Comparison of ENCODE assay signal across 50 mouse cellular contexts in the genomic region with DNA sequence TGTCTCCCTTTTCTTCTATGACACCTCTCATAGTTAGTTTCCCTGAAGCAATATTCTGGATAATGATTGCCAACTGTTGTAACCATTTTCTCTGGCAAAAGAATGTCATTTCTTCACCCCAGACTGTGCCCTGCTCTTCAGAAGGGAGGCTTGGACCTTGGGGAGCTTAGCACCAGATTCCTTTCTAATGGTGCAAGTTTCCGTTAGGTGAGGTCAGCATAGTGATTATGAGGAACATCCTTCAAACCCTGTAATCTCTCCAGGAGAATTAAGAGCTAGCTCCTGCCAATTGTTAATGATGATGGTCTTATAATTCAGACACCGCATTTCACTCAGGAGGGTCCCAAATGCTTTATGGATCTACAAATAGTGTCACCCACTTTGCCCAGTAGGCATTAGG. TPM values are rescaled to one million over a fixed set of nuclear protein-coding genes. Genes with fewer than 3 reads are reported as not detected.
"Had no signal": no experiment of that assay in that cellular context is flagged by ENCODE, and none has a peak within 500 bp of the region (broad histone marks: within the 10 kb centered on the region; RNA-seq: fewer than 3 reads in every experiment).

No protein-coding gene starts in this region.

- H3K9me3 ChIP-seq: heart, embryonic 15.5 days; intestine, embryonic 15.5 days had no signal

- ATAC-seq: hindbrain, embryonic 16.5 days; hindbrain, postnatal 0 days; inflammation-experienced regulatory T-cells, adult 6 months; intestine, embryonic 15.5 days; intestine, embryonic 16.5 days; intestine, postnatal 0 days had no signal

- H3K4me1 ChIP-seq: intestine, embryonic 15.5 days; kidney, embryonic 15.5 days had no signal

- H3K36me3 ChIP-seq: heart, embryonic 10.5 days; heart, embryonic 12.5 days; heart, embryonic 13.5 days; heart, embryonic 15.5 days; hindbrain, embryonic 10.5 days; hindbrain, embryonic 12.5 days; hindbrain, embryonic 13.5 days; hindbrain, embryonic 15.5 days; intestine, embryonic 15.5 days; kidney, embryonic 15.5 days had no signal

- H3K4me3 ChIP-seq: heart, embryonic 10.5 days; heart, embryonic 12.5 days; heart, embryonic 13.5 days; heart, embryonic 15.5 days; hindbrain, embryonic 10.5 days; hindbrain, embryonic 12.5 days; hindbrain, embryonic 13.5 days; hindbrain, embryonic 15.5 days; intestine, embryonic 15.5 days; kidney, embryonic 15.5 days; layer of hippocampus, adult 2 months had no signal

- H3K4me2 ChIP-seq: heart, embryonic 11.5 days; heart, embryonic 12.5 days; heart, embryonic 13.5 days; heart, embryonic 15.5 days; hindbrain, embryonic 12.5 days; hindbrain, embryonic 13.5 days; hindbrain, embryonic 14.5 days; hindbrain, embryonic 15.5 days; intestine, embryonic 15.5 days; kidney, embryonic 15.5 days had no signal

- H3K27me3 ChIP-seq: heart, embryonic 12.5 days; heart, embryonic 13.5 days; heart, embryonic 15.5 days; intestine, embryonic 15.5 days had no signal

- DNase-seq: heart, postnatal 10 days; heart, postnatal 14 days; heart, postnatal 36 days; heart, postnatal 4 days; kidney, adult 11 months; kidney, adult 18-20 months; kidney, adult 2 months; kidney, adult 8-10 months; kidney, adult 9 months; kidney, postnatal 10 days; kidney, postnatal 14 days; kidney, postnatal 25 days; kidney, postnatal 36 days; kidney, postnatal 4 days; layer of hippocampus, adult 9-11 months; layer of hippocampus, postnatal 36 days had no signal

- H3K9ac ChIP-seq: heart, embryonic 12.5 days; heart, embryonic 13.5 days; heart, embryonic 15.5 days; hindbrain, embryonic 12.5 days; hindbrain, embryonic 13.5 days; hindbrain, embryonic 14.5 days; hindbrain, embryonic 15.5 days; intestine, embryonic 15.5 days; kidney, embryonic 15.5 days had no signal

- H3K27ac ChIP-seq: heart, embryonic 10.5 days; heart, embryonic 13.5 days; heart, embryonic 15.5 days; hindbrain, embryonic 10.5 days; hindbrain, embryonic 12.5 days; hindbrain, embryonic 13.5 days; hindbrain, embryonic 14.5 days; hindbrain, embryonic 15.5 days; hindbrain, postnatal 0 days; intestine, embryonic 15.5 days; kidney, embryonic 15.5 days; kidney, postnatal 0 days; layer of hippocampus, adult 2 months had no signal

RNA-seq across cellular contexts. Expression of a gene that starts 19.5 kb away (rescaled TPM):
- total RNA-seq: heart, postnatal 10 days; heart, postnatal 25 days; heart, postnatal 36 days; heart, postnatal 4 days; hematopoietic stem cell, adult 5-6 weeks; hindbrain, postnatal 0 days; layer of hippocampus, adult 18-20 months; layer of hippocampus, adult 2 months; layer of hippocampus, adult 8-10 months; layer of hippocampus, postnatal 10 days; layer of hippocampus, postnatal 14 days; layer of hippocampus, postnatal 25 days; layer of hippocampus, postnatal 36 days; left cerebral cortex, adult 18-20 months had no signal
- polyA plus RNA-seq: heart, embryonic 10.5 days; heart, embryonic 13.5 days; heart, embryonic 14.5 days; heart, embryonic 15.5 days; heart, embryonic 16.5 days; heart, postnatal 0 days; inflammation-experienced regulatory T-cells, adult 6 months; intestine, embryonic 14.5 days; intestine, embryonic 15.5 days; intestine, embryonic 16.5 days; intestine, postnatal 0 days; kidney, adult 2 months; kidney, embryonic 14.5 days; kidney, embryonic 15.5 days; kidney, embryonic 16.5 days; kidney, postnatal 0 days; large intestine, adult 2 months had no signal
